Comparison of ENCODE assay signal across 8 mouse cellular contexts in the genomic region with DNA sequence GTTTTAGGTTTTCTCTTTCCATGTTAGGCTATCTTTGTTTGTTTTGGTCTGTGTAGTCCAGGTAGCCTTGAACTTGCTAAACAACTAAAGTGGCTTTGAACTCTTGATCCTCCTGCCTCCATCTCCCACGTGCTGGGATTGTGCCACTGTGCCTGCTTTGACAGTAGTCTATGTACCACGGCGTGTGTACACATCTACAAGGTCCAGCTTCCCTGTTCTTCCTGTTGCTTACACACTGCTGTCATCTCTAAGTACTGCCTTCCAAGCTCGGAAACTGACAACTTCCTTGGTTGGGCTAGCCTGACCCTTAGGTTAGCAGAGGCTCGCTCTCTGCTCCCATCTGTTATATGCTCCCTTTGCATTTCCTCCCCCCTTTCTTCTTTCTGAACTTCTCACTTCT.
"Had no signal": no experiment of that assay in that cellular context is flagged by ENCODE, and none has a peak within 500 bp of the region (broad histone marks: within the 10 kb centered on the region; RNA-seq: fewer than 3 reads in every experiment).

No protein-coding gene starts in this region.

- H3K36me3 ChIP-seq: kidney, embryonic 15.5 days; limb, embryonic 10.5 days; limb, embryonic 13.5 days; liver, embryonic 13.5 days; lung, embryonic 15.5 days had no signal

- H3K27me3 ChIP-seq: kidney, embryonic 15.5 days; limb, embryonic 13.5 days; liver, embryonic 13.5 days; lung, embryonic 15.5 days had no signal

- H3K4me3 ChIP-seq: kidney, embryonic 15.5 days; limb, embryonic 10.5 days; limb, embryonic 13.5 days; liver, embryonic 13.5 days; lung, embryonic 15.5 days had no signal

- H3K27ac ChIP-seq: kidney, embryonic 15.5 days; limb, embryonic 10.5 days; limb, embryonic 13.5 days; liver, embryonic 13.5 days; lung, embryonic 15.5 days; stomach, postnatal 0 days had no signal

- H3K4me1 ChIP-seq: kidney, embryonic 15.5 days; limb, embryonic 13.5 days; liver, embryonic 13.5 days; lung, embryonic 15.5 days had no signal

- H3K9me3 ChIP-seq: kidney, embryonic 15.5 days; limb, embryonic 10.5 days; limb, embryonic 13.5 days; liver, embryonic 13.5 days; lung, embryonic 15.5 days had no signal

- DNase-seq: liver, embryonic 13.5 days; thymus, adult 2 months had no signal

- H3K9ac ChIP-seq: kidney, embryonic 15.5 days; limb, embryonic 13.5 days; liver, embryonic 13.5 days; lung, embryonic 15.5 days had no signal

- H3K4me2 ChIP-seq: kidney, embryonic 15.5 days; limb, embryonic 13.5 days; liver, embryonic 13.5 days; lung, embryonic 15.5 days; midbrain, embryonic 11.5 days had no signal
